Mouse (Mus musculus) testis, adult 2 months (tissue): ENCODE measurements around the gene Pradc1. TPM values are rescaled to one million over a fixed set of nuclear protein-coding genes. Genes with fewer than 3 reads are reported as not detected.

ENCODE experiments used
- H3K27ac ChIP-seq: fragments of 200-500 bp; 2 replicates; pipeline ENCODE4 v1.5.1; 2012; ENCODE audit warnings: low read depth, low read length; ENCODE audit not compliant: control insufficient read depth, insufficient read depth
- H3K27me3 ChIP-seq: fragments of 200-500 bp; 2 replicates; pipeline ENCODE4 v1.6.1; 2012; ENCODE audit warnings: mild to moderate bottlenecking, low read length, moderate library complexity; ENCODE audit not compliant: control insufficient read depth, insufficient read depth
- H3K36me3 ChIP-seq: fragments of 200-500 bp; 2 replicates; pipeline ENCODE4 v1.6.1; 2012; ENCODE audit warnings: mild to moderate bottlenecking, low read length; ENCODE audit not compliant: control insufficient read depth, insufficient read depth
- H3K4me1 ChIP-seq: fragments of 200-500 bp; 2 replicates; pipeline ENCODE4 v1.6.1; 2012; ENCODE audit warnings: low read length; ENCODE audit not compliant: control insufficient read depth, insufficient read depth
- H3K4me3 ChIP-seq: fragments of 200-500 bp; 2 replicates; pipeline ENCODE4 v1.5.1; 2012; ENCODE audit warnings: low read depth, mild to moderate bottlenecking, low read length, moderate library complexity, mixed read lengths; ENCODE audit not compliant: control insufficient read depth
- CTCF ChIP-seq: fragments of 200-500 bp; IDR thresholded peaks from 2 replicates; pipeline ENCODE4 v1.5.1; 2012; ENCODE audit warnings: low read depth, mild to moderate bottlenecking, inconsistent platforms, low read length, moderate library complexity; ENCODE audit not compliant: control insufficient read depth, insufficient read depth, insufficient replicate concordance
- POLR2A ChIP-seq: fragments of 200-500 bp; IDR thresholded peaks from 2 replicates; pipeline ENCODE4 v1.6.1; 2012; ENCODE audit warnings: low read depth, mild to moderate bottlenecking, inconsistent platforms, low read length, moderate library complexity; ENCODE audit not compliant: control insufficient read depth
- polyA plus RNA-seq: library from polyadenylated mRNA; depleted of rRNA; stranded (reverse); fragments of >200 nt; gene quantifications from 2 replicates; pipeline ENCODE4 v1.2.3, GENCODE M21; 2012

The Pradc1 gene
- polyA plus RNA-seq, 1 experiment: 20.7 TPM

DNA sequence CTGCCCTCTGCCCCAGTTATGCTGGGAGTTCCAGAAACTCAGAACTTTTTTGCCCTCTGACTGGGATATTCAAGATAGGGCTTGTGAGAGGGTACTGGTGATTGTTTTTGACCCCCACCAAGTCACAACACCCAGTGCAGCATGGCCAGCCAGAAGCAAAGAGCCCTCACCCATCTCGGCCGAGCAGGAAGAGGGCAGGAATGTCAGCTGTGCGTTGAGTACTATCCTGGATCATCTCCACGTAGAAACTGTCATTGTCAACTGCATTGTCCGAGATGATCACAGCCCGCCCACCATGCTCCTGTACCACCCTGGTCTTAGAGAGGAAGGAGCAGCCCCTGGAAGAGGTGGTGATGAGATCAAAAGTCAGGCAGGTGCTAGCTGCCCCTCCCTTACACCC, 4.4 kb downstream of the Pradc1 start:
- Histone ChIP-seq H3K4me3 (no peak overlapping the region), H3K36me3 (no peaks in the 10 kb centered on the region; the same call in 1 of the 2 replicates), H3K27me3 (no peaks in the 10 kb centered on the region), H3K4me1 (peaks cover 6% of the 10 kb centered on the region), H3K27ac (no peak overlapping the region)
- TF ChIP-seq CTCF: no peak

DNA sequence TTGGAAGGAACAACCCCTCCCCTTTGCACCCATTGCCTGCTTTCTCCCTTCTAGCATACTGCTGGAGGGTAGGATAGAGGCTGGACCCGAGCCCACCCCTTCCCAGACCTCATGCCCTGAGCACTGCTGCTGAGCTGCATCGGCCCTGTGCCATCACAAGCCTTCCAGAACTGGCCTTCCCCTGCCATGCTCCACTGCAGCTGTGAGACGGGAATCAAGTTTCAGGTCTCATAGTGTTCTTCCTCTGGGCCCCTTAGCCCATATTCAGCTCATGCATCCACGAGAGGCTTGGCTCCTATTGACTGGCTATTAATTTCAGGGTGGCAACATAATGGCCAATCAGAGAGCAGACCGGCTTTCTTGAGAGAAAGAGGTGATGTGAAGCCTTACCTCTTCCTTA, 6.5 kb downstream of the Pradc1 start:
- TF ChIP-seq CTCF (no peak), POLR2A (no peak)
- Histone ChIP-seq H3K4me1 (no peaks in the 10 kb centered on the region), H3K27me3 (no peaks in the 10 kb centered on the region), H3K4me3 (no peak overlapping the region), H3K27ac (no peak overlapping the region), H3K36me3 (no peaks in the 10 kb centered on the region; the same call in 1 of the 2 replicates)

DNA sequence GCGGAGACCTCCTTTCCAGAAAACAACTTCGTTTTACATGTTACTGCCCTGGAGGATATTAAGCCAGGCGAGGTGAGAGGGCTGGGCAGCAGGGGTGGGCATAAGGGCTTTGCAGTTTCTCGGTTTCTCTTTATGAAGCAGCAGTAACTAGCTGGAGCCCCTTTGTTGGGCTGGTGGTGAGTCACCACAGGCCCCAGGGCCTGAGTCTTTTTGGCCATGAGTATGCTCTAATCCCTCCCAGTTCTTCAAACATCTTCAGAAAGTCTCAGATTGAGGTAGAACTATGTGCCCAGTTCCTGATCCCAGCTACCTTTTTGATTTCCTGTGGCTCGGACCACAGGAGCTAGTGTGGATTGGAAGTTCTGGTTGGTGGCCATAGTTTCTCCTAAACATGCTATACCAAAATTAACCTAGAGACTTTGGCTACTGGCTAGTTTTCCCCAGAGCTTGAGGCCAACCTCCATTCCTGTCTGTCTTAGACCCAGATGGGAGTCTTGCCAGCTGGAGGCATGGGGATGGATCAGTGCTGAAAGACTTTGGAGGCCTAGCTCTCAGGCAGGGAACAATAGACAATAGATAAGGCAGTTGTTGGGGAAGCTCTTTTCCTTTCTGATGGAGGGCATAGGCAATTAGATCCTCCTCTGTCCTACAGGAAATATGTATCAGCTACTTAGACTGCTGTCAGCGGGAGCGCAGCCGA, 7.4 kb downstream of the Pradc1 start:
- no peaks in the 10 kb centered on the region for H3K27me3 ChIP-seq
- no peak overlapping the region for H3K27ac ChIP-seq
- no peak overlapping the region for H3K4me3 ChIP-seq
- no peaks in the 10 kb centered on the region; the same call in 1 of the 2 replicates for H3K36me3 ChIP-seq
- no peak for TF ChIP-seq CTCF
- TF ChIP-seq POLR2A: no peak
- H3K4me1 ChIP-seq: no peaks in the 10 kb centered on the region

DNA sequence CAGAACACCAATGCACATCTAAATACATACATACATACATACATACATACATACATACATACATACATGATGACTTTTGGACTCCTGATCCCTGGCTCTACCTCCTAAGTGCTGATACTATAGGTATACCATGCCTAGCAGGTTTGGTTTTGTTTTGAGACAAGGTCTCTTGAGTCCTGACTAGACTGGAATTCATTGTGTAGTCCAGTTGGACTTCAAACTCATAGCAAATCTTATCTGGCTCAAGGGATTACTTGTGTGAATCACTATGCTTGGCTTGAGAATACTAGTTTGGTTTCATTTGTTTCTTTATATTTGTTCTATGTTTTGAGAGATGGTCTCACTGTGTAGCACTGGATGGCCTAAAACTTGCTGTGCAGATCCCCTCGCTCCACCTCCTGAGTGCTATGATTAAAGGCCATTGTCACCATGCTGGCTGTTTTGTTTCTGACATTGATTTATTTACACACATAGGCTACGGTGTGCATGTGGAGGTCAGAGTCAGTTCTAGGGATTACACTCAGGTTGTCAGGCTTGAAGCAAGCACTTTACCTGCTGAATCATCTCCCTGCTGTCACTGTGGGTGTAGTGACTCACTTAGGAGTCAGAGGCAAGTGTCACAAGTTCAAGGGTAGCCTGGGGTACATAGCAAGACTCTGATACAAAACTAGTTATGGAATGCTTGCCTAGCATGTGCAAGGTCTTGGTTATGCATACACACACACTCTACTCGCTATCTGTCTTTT, 8.1 kb downstream of the Pradc1 start:
- no peak overlapping the region for H3K4me3 ChIP-seq
- H3K27me3 ChIP-seq: no peaks in the 10 kb centered on the region
- no peaks in the 10 kb centered on the region; the same call in 1 of the 2 replicates for H3K36me3 ChIP-seq
- H3K27ac ChIP-seq: no peak overlapping the region
- TF ChIP-seq CTCF (no peak), POLR2A (no peak)
- H3K4me1 ChIP-seq: no peaks in the 10 kb centered on the region

DNA sequence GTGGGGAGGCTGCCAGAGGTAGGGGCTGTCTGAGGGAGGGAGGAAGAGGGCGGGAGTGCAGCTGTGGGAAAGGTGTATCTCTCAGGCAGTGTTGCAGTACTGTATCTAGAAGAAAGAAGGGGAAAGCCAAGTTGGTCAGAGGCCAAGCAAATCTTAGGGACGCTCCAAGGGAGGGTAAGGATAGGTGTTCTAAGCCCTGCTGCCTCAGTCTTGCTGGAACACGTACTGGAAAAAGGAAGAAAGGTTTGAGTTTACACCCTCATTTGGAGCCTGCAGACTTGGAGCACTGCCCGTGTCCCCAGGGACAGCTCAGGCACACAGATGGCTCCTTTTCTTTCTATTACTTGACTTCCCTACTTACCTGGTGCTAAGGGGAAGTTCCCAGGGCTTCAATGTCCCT, 10.6 kb downstream of the Pradc1 start:
- TF ChIP-seq POLR2A: no peak
- TF ChIP-seq CTCF: no peak
- H3K36me3 ChIP-seq: no peaks in the 10 kb centered on the region; the same call in 1 of the 2 replicates
- no peak overlapping the region for H3K4me3 ChIP-seq
- H3K27ac ChIP-seq: no peak overlapping the region
- H3K27me3 ChIP-seq: no peaks in the 10 kb centered on the region
- no peaks in the 10 kb centered on the region for H3K4me1 ChIP-seq

- Histone ChIP-seq H3K4me3 (no peak overlapping the region), H3K27me3 (no peaks in the 10 kb centered on the region), H3K27ac (no peak overlapping the region), H3K36me3 (no peaks in the 10 kb centered on the region), H3K4me1 (peaks cover under 1% of the 10 kb centered on the region; the same call in 1 of the 2 replicates)
- no peak for TF ChIP-seq CTCF
- no peak for TF ChIP-seq POLR2A
These were observed 15.1 kb downstream of the Pradc1 start for GRCm38 (mm10) chr6:85436631-85437030.

DNA sequence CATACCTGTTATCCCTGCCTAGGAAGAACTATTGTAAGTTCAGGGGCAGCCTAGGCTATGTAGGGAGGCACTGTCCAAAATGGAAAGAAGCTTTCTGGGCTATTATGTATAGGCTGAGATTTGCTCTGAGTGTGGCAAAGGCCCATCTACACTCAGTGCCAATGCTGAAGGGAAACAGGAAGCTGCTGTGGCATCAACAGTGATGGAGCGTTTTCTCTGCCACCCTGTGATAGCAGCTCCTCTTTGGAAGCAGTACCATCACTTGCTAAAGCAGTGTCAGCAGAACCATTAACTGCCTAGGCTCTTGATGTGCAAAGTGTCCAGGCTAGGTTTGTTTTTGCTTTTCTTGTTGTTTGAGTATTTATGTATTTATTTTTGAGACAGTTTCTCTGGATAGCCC, 15.6 kb downstream of the Pradc1 start:
- Histone ChIP-seq H3K36me3 (no peaks in the 10 kb centered on the region), H3K27me3 (no peaks in the 10 kb centered on the region), H3K4me1 (peaks cover 4% of the 10 kb centered on the region), H3K4me3 (no peak overlapping the region), H3K27ac (no peak overlapping the region)
- TF ChIP-seq CTCF (no peak), POLR2A (no peak)
